Mouse (Mus musculus): ENCODE data around the gene Des.

Des gene

DNA sequence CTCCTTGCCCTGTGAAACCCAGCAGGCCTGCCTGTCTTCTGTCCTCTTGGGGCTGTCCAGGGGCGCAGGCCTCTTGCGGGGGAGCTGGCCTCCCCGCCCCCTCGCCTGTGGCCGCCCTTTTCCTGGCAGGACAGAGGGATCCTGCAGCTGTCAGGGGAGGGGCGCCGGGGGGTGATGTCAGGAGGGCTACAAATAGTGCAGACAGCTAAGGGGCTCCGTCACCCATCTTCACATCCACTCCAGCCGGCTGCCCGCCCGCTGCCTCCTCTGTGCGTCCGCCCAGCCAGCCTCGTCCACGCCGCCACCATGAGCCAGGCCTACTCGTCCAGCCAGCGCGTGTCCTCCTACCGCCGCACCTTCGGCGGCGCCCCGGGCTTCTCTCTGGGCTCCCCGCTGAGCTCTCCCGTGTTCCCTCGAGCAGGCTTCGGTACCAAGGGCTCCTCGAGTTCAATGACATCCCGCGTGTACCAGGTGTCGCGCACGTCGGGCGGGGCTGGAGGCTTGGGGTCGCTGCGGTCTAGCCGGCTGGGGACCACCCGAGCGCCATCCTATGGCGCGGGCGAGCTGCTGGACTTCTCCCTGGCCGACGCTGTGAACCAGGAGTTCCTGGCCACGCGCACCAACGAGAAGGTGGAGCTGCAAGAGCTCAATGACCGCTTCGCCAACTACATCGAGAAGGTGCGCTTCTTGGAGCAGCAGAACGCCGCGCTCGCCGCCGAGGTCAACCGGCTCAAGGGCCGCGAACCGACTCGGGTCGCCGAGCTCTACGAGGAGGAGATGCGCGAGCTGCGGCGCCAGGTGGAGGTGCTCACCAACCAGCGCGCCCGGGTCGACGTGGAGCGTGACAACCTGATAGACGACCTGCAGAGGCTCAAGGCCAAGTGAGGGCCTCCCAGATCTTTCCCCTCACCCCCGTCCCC, at the start of gene Des:
Gene Des (plus strand): TSS at position 218 of the 920 bp plus-strand sequence.
- no peak for DNase-seq (ENCODE audit: extremely low read depth, low read depth, low spot score)

DNA sequence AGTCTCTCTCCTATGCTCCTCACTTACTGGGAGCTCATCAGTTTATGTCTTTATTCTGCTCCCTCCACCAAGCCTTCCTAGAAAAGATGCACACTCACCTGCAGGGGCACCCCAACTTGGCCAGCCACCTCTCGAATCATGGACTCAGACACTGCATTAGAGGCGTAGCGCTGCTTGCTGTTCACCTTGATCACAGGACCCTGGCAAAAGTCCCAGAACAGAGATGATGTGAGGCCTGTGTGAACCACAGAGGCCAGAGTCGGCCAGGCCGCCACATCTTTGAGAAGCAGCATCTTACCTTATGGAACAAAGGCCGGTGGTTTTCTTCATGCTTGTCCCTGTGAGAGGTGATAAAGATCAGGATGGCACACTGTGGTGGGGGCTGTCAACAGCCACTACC, 48.4 kb upstream of the Des start:
- DNase-seq (ENCODE audit: extremely low read depth, low read depth, low spot score), result no peak

DNA sequence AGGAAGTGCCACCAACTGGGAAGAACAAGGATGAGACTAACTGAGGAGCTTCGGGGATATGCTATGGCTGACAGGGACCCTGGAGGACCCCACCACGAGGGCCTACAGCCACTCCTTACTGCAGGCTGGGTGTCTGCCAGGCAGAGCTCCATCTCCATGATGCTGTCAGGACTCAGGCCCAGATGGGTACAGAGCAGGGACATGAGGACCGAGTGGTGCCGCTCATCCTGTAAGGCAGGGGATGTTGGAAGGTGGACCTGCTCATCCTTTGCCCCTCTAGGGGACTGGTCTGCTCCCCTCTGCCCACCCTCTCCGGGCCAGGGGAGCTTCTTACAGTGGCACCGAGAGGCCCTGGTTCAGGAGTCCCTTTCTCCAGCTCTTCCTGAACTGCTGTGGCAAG, 45.1 kb upstream of the Des start:
- no peak for DNase-seq (ENCODE audit: extremely low read depth, low read depth, low spot score)

DNA sequence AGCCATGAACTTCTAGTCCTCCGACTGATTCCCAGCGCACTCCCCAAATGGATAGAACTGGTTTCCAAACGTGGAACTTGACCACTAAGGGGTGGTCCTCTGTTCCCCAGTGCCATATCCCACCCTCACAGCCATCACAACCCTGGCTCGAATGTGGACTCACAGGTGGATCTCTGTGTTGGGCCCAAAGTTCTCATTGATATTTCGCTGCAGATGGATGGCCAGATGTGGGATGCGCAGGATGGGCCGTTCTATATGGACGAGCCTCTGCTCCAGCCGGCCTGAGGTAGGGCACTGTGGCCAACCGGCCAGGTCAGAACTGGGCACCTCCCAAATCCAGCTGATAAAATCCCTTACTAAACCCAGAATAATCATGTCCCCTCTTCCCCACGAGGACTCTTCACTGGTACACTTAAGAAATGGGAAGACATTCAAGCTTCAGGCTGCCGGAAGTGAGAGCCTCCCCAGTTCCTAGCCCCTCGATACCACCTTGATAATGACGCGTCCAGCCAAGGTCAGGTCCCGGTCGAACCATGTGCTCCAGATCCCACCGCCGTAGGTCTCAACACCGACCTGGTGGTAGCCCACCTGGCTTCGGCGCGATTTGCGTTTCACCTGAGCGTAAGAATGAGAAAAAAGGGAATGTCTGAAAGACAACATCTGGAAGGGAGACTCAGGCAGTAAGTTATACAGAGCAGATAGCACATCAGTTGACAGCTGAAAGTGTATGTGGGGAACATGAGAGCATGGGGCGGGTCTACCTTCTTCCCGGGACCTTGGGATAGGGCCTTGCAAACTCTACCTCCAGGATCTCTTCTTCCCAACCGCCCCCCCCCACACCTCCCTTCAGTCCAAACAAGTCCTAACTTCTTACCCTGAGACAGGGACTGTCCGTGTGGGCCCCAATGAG, 44.4 kb upstream of the Des start:
- DNase-seq (ENCODE audit: extremely low read depth, low read depth, low spot score), result no peak

GRCm38 (mm10) chr1:75316861-75317240, 43.3 kb upstream of the Des start:
- no peak for DNase-seq (ENCODE audit: extremely low read depth, low read depth, low spot score)

DNA sequence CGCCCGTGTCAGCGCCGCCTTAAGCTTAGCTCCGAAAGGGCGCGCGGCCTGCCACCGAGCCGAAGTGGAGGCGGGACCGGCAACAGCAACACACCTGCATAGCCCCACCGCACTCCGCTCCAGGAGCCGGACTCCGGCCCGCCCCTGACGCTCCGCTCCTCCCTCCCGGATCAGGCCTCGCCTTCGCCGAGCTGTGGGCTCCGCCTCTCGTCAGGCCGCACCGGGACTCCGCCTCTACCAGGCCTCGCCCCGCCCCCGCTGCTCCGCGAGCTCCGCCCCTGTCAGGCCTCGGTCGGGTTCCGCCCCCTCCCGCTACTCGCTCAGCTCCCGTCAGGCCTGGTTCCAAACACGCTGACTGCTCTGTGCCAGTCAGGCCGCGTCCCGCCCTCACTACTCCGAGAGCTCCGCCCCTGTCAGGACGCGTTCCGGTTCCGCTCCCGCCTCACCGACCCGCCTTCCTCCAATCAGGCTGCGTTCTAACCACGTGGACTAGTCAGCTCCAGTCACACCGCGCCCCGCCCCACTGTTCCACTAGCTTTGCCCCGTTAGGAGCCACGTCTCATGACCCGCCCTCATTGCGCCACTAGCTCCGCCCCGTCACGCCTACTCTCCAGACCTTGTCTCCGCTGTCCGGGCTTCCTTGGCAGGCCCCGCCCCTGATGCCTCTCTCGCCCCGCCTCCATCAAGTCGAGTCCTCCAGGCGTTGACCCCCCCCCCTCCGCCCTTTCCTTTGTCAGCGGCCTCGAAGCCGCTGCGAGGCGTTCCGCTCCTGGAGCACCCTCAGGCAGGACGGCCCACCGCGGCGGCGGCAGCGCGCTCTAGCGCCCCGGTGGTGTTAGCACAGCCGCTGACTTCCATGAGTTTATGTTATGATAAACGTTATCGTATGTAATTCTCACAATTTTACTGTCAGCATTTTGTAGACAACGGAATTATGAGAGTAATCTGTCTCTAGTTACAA, 42.6 kb upstream of the Des start, which contains the start of gene Dnpep:
Gene Dnpep (minus strand): TSS at position 750 of the 961 bp plus-strand sequence.
- DNase-seq (ENCODE audit: extremely low read depth, low read depth, low spot score), result peak; percentile 96

- DNase-seq (ENCODE audit: extremely low read depth, low read depth, low spot score), result no peak
These were observed 41.8 kb upstream of the Des start for GRCm38 (mm10) chr1:75318301-75318700.

DNA sequence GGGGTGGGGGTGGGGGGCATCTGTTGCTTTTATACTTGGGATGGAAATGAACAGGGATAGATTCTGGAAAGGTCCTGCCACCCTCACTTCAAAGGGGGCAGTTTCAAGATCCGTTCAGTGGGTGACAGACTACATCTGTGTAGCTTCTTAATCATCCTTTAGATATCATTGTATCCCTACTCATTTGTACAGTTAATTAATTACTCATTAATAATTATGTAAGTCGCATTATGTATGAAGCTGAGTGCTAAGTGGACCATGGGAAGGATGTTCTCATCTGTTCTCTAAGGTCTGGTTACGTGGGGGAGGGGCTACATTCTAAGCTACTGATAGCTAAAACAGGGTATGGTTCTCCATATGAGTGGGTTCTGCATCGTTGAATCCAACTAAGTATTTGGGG, 41.4 kb upstream of the Des start:
- no peak for DNase-seq (ENCODE audit: extremely low read depth, low read depth, low spot score)

GRCm38 (mm10) chr1:75319166-75319565, 41.0 kb upstream of the Des start:
- no peak for DNase-seq (ENCODE audit: extremely low read depth, low read depth, low spot score)

DNA sequence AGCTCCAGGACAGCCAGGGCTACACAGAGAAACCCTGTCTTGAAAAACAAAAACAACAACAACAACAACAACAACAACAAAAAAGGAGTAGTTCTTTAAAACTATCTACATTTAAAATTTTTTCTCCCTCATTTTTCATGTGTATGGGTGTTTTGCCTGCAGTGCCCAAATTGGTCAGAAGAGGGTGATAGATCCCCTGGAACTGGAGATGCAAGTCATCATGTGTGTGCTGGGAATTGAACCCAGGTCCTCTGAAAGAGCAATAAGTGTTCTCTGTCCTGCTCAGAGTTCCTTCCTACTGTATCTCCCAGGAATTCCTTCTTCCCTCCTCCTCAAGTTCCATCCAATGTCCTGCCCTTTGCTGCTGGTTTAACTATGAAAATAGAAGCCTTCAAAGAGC, 32.7 kb upstream of the Des start:
- DNase-seq (ENCODE audit: extremely low read depth, low read depth, low spot score), result no peak

DNA sequence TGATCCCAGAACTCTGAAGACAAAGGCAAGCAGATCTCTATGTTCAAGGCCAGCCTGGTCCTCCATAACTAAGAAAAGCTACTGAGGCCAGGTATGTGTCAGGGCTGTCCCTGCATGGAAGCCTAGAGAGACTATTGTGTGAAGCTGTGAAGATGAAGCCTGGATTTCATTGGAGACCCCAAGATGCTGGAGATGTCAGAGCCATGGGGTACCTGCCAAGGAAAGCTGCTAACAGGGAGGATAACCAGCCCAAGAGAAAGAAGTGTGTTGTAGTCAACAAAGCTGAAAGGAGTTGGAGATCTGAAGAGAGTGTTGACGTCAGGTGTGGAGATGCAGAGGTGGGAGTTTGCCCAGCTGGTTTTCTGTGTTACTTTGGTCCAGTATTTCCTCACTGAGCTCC, 28.9 kb upstream of the Des start:
- no peak for DNase-seq (ENCODE audit: extremely low read depth, low read depth, low spot score)

DNA sequence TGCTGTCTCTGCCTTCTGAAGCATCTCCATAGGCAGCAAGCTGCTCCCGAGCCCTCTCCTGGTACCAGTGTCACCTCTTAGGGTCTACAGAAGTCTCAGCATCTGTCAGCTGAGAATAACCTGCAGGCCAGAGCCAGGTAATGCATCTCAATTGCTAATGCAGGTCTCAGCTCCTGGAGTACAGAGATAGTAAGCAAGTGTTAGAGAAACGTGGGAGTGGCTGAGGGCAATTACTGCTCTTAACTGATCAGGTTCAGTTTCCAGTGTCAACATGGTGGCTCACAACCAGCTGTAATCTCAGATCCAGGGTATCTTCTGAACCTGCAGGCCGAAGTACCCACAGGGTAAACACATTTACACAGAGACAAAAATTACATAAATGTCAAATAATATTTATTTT, 23.7 kb upstream of the Des start:
- no peak for DNase-seq (ENCODE audit: extremely low read depth, low read depth, low spot score)

DNA sequence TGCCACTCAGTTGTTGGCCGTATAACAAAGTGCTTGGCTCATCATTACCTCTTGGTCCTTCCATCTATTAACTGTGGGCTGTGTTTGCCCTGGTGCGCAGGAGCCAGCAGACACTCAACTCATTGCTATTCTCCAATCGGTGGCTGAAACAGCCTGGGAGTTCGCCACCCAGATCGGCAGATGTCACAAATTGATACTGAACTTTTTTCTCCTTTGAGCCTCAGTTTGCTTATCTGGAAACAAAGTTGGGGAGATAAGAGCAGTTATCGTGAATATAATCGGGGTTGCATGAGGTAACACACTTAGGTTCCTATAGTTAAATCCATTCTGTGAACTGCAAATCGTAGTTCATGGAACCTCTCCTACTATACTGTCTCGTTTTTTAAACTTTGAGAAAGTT, 23.0 kb upstream of the Des start:
- DNase-seq (ENCODE audit: extremely low read depth, low read depth, low spot score), result no peak

GRCm38 (mm10) chr1:75338091-75338694, 21.9 kb upstream of the Des start:
- DNase-seq (ENCODE audit: extremely low read depth, low read depth, low spot score), result no peak

- no peak for DNase-seq (ENCODE audit: extremely low read depth, low read depth, low spot score)
These were observed 20.8 kb upstream of the Des start for GRCm38 (mm10) chr1:75339337-75339736.

- DNase-seq (ENCODE audit: extremely low read depth, low read depth, low spot score), result no peak
These were observed 19.6 kb upstream of the Des start for GRCm38 (mm10) chr1:75340519-75340918.

DNA sequence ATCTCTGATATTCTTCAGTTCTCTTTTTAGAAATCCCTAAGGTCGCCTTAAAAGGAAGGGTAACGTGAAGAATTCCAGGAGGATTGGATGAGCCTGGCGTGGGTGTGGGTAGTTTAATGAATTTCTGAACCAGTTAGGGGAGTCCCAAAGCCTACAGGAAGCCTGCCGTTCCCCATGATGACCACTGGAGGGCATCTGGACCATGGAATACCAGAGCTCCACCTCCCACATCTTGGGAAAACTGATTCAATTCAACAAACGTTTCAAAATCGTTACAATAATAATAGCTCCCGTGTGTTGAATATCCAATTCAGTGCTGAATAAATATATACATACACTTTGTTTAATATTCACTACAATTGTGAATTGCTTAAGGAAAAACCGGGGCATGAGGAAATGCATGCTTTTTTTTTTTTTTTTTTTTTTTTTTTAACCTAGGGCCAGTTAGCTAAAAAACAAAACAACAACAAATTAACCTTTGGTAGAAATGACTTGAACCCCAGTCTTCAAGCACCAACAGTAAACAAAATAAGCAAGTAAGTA, 17.2 kb upstream of the Des start:
- no peak for DNase-seq (ENCODE audit: extremely low read depth, low read depth, low spot score)

GRCm38 (mm10) chr1:75344291-75345035, 15.7 kb upstream of the Des start:
- DNase-seq (ENCODE audit: extremely low read depth, low read depth, low spot score), result no peak

All from fat pad, adult 2 months (tissue).